Mouse (Mus musculus): ENCODE results near the gene Fam160a2. TPM values are rescaled to one million over a fixed set of nuclear protein-coding genes. Genes with fewer than 3 reads are reported as not detected.
"Not testable (repeated sequence)": the region's sequence is repeated elsewhere in the genome, so short reads cannot be mapped to it uniquely, and the experiment has no call there.

Fam160a2 gene
- polyA plus RNA-seq, 1 experiment from 2014 or later, result 45.6 TPM

- Histone ChIP-seq H3K4me3 (ENCODE audit: low read depth, low read length) (peak within 1 kb of the TSS; percentile 35), H3K4me2 (ENCODE audit: low read length) (peak within 1 kb of the TSS; percentile 61), H3K9ac (ENCODE audit: low read length) (no peak within 1 kb of the TSS), H3K36me3 (ENCODE audit: control insufficient read depth, insufficient read depth, low read length) (no peaks in the 10 kb centered on the region), H3K27ac (ENCODE audit: low read depth) (no peak within 1 kb of the TSS), H3K27me3 (replicated peaks; ENCODE audit: control insufficient read depth, insufficient read depth, low read length) (peaks cover 32% of the 10 kb centered on the region), H3K9me3 (ENCODE audit: control insufficient read depth, low read length) (no peaks in the 10 kb centered on the region), H3K4me1 (replicated peaks; ENCODE audit: control insufficient read depth, insufficient read depth, low read length) (no peaks in the 10 kb centered on the region; the same call in 1 of the 2 replicates)
- WGBS, result 2% methylated on average over 31 of the region's 31 CpGs
- peak; percentile 84 for ATAC-seq (replicated peaks; ENCODE audit: low FRiP score, low TSS enrichment, low read depth)
- DNase-seq (ENCODE audit: low spot score), result peak; percentile 60
Measured at GRCm38 (mm10) chr7:105425424-105426043, 25.7 kb upstream of the Fam160a2 start, which contains the start of gene Cckbr. Gene Cckbr (plus strand): TSS chr7:105425731.

- DNase-seq (ENCODE audit: low spot score), result no peak
- ATAC-seq (replicated peaks; ENCODE audit: low FRiP score, low TSS enrichment, low read depth), result no peak
- Histone ChIP-seq H3K4me3 (ENCODE audit: low read depth, low read length) (no peak overlapping the region), H3K4me1 (replicated peaks; ENCODE audit: control insufficient read depth, insufficient read depth, low read length) (no peaks in the 10 kb centered on the region; the same call in 1 of the 2 replicates), H3K27ac (ENCODE audit: low read depth) (no peak overlapping the region), H3K4me2 (ENCODE audit: low read length) (no peak overlapping the region), H3K27me3 (replicated peaks; ENCODE audit: control insufficient read depth, insufficient read depth, low read length) (peaks cover 32% of the 10 kb centered on the region), H3K9ac (ENCODE audit: low read length) (no peak overlapping the region), H3K9me3 (ENCODE audit: control insufficient read depth, low read length) (no peaks in the 10 kb centered on the region), H3K36me3 (ENCODE audit: control insufficient read depth, insufficient read depth, low read length) (no peaks in the 10 kb centered on the region)
- WGBS, result 16% methylated on average over 5 of the region's 5 CpGs
Measured at GRCm38 (mm10) chr7:105424368-105424767, 24.5 kb upstream of the Fam160a2 start.

GRCm38 (mm10) chr7:105420903-105421302 is 21.0 kb upstream of the Fam160a2 start:
- Histone ChIP-seq H3K4me3 (ENCODE audit: low read depth, low read length) (no peak overlapping the region), H3K27ac (ENCODE audit: low read depth) (no peak overlapping the region), H3K4me2 (ENCODE audit: low read length) (no peak overlapping the region), H3K4me1 (replicated peaks; ENCODE audit: control insufficient read depth, insufficient read depth, low read length) (no peaks in the 10 kb centered on the region; the same call in 1 of the 2 replicates), H3K9me3 (ENCODE audit: control insufficient read depth, low read length) (no peaks in the 10 kb centered on the region), H3K9ac (ENCODE audit: low read length) (no peak overlapping the region), H3K36me3 (ENCODE audit: control insufficient read depth, insufficient read depth, low read length) (no peaks in the 10 kb centered on the region), H3K27me3 (replicated peaks; ENCODE audit: control insufficient read depth, insufficient read depth, low read length) (peaks cover 22% of the 10 kb centered on the region)
- WGBS, result 14% methylated on average over 2 of the region's 2 CpGs
- DNase-seq (ENCODE audit: low spot score) (no peak), ATAC-seq (replicated peaks; ENCODE audit: low FRiP score, low TSS enrichment, low read depth) (no peak)

- no peak overlapping the region for H3K27ac ChIP-seq (ENCODE audit: low read depth)
- 85% methylated on average over 5 of the region's 5 CpGs for WGBS
- no peak overlapping the region for H3K4me2 ChIP-seq (ENCODE audit: low read length)
- no peaks in the 10 kb centered on the region for H3K27me3 ChIP-seq (replicated peaks; ENCODE audit: control insufficient read depth, insufficient read depth, low read length)
- ATAC-seq (replicated peaks; ENCODE audit: low FRiP score, low TSS enrichment, low read depth) (no peak), DNase-seq (ENCODE audit: low spot score) (no peak)
- H3K4me1 ChIP-seq (replicated peaks; ENCODE audit: control insufficient read depth, insufficient read depth, low read length), result no peaks in the 10 kb centered on the region
- H3K4me3 ChIP-seq (ENCODE audit: low read depth, low read length), result no peak overlapping the region
- H3K36me3 ChIP-seq (ENCODE audit: control insufficient read depth, insufficient read depth, low read length), result no peaks in the 10 kb centered on the region
- H3K9ac ChIP-seq (ENCODE audit: low read length), result no peak overlapping the region
- no peaks in the 10 kb centered on the region for H3K9me3 ChIP-seq (ENCODE audit: control insufficient read depth, low read length)
Measured at GRCm38 (mm10) chr7:105418106-105418505, 18.3 kb upstream of the Fam160a2 start.

GRCm38 (mm10) chr7:105416529-105416928 is 16.7 kb upstream of the Fam160a2 start:
- no peak overlapping the region for H3K4me2 ChIP-seq (ENCODE audit: low read length)
- no peaks in the 10 kb centered on the region for H3K4me1 ChIP-seq (replicated peaks; ENCODE audit: control insufficient read depth, insufficient read depth, low read length)
- no peaks in the 10 kb centered on the region for H3K36me3 ChIP-seq (ENCODE audit: control insufficient read depth, insufficient read depth, low read length)
- H3K27me3 ChIP-seq (replicated peaks; ENCODE audit: control insufficient read depth, insufficient read depth, low read length), result no peaks in the 10 kb centered on the region
- 89% methylated on average over 7 of the region's 7 CpGs for WGBS
- no peaks in the 10 kb centered on the region for H3K9me3 ChIP-seq (ENCODE audit: control insufficient read depth, low read length)
- H3K9ac ChIP-seq (ENCODE audit: low read length), result no peak overlapping the region
- no peak for ATAC-seq (replicated peaks; ENCODE audit: low FRiP score, low TSS enrichment, low read depth)
- no peak overlapping the region for H3K4me3 ChIP-seq (ENCODE audit: low read depth, low read length)
- no peak overlapping the region for H3K27ac ChIP-seq (ENCODE audit: low read depth)
- no peak for DNase-seq (ENCODE audit: low spot score)

- Histone ChIP-seq H3K36me3 (ENCODE audit: control insufficient read depth, insufficient read depth, low read length) (no peaks in the 10 kb centered on the region), H3K4me2 (ENCODE audit: low read length) (no peak overlapping the region), H3K27me3 (replicated peaks; ENCODE audit: control insufficient read depth, insufficient read depth, low read length) (no peaks in the 10 kb centered on the region), H3K9me3 (ENCODE audit: control insufficient read depth, low read length) (no peaks in the 10 kb centered on the region), H3K4me1 (replicated peaks; ENCODE audit: control insufficient read depth, insufficient read depth, low read length) (no peaks in the 10 kb centered on the region), H3K4me3 (ENCODE audit: low read depth, low read length) (no peak overlapping the region), H3K27ac (ENCODE audit: low read depth) (no peak overlapping the region), H3K9ac (ENCODE audit: low read length) (no peak overlapping the region)
- ATAC-seq (replicated peaks; ENCODE audit: low FRiP score, low TSS enrichment, low read depth) (no peak), DNase-seq (ENCODE audit: low spot score) (no peak)
- WGBS, result 51% methylated on average over 6 of the region's 6 CpGs
Measured at GRCm38 (mm10) chr7:105414385-105414784, 14.5 kb upstream of the Fam160a2 start.

- not testable (repeated sequence) for H3K4me3 ChIP-seq (ENCODE audit: low read depth, low read length); H3K9ac ChIP-seq (ENCODE audit: low read length); ATAC-seq (replicated peaks; ENCODE audit: low FRiP score, low TSS enrichment, low read depth); H3K4me1 ChIP-seq (replicated peaks; ENCODE audit: control insufficient read depth, insufficient read depth, low read length); H3K36me3 ChIP-seq (ENCODE audit: control insufficient read depth, insufficient read depth, low read length); H3K9me3 ChIP-seq (ENCODE audit: control insufficient read depth, low read length); H3K27me3 ChIP-seq (replicated peaks; ENCODE audit: control insufficient read depth, insufficient read depth, low read length); H3K4me2 ChIP-seq (ENCODE audit: low read length); H3K27ac ChIP-seq (ENCODE audit: low read depth)
- WGBS, result 50% methylated on average over 8 of the region's 8 CpGs
- DNase-seq (ENCODE audit: low spot score), result peak; percentile 93
Measured at GRCm38 (mm10) chr7:105411874-105412632, 12.2 kb upstream of the Fam160a2 start.

- no peaks in the 10 kb centered on the region for H3K36me3 ChIP-seq (ENCODE audit: control insufficient read depth, insufficient read depth, low read length)
- ATAC-seq (replicated peaks; ENCODE audit: low FRiP score, low TSS enrichment, low read depth) (no peak), DNase-seq (ENCODE audit: low spot score) (no peak)
- 66% methylated on average over 1 of the region's 1 CpGs for WGBS
- H3K9me3 ChIP-seq (ENCODE audit: control insufficient read depth, low read length), result no peaks in the 10 kb centered on the region
- no peaks in the 10 kb centered on the region for H3K27me3 ChIP-seq (replicated peaks; ENCODE audit: control insufficient read depth, insufficient read depth, low read length)
- H3K4me1 ChIP-seq (replicated peaks; ENCODE audit: control insufficient read depth, insufficient read depth, low read length), result no peaks in the 10 kb centered on the region
- H3K27ac ChIP-seq (ENCODE audit: low read depth), result no peak overlapping the region
- no peak overlapping the region for H3K4me2 ChIP-seq (ENCODE audit: low read length)
- no peak overlapping the region for H3K9ac ChIP-seq (ENCODE audit: low read length)
- H3K4me3 ChIP-seq (ENCODE audit: low read depth, low read length), result no peak overlapping the region
Measured at GRCm38 (mm10) chr7:105406322-105406721, 6.5 kb upstream of the Fam160a2 start.
